Mouse (Mus musculus): ENCODE results near the gene Ctdspl. TPM values are rescaled to one million over a fixed set of nuclear protein-coding genes. Genes with fewer than 3 reads are reported as not detected.

The Ctdspl gene
- polyA plus RNA-seq, 1 experiment from 2014 or later, result 7.1 TPM

DNA sequence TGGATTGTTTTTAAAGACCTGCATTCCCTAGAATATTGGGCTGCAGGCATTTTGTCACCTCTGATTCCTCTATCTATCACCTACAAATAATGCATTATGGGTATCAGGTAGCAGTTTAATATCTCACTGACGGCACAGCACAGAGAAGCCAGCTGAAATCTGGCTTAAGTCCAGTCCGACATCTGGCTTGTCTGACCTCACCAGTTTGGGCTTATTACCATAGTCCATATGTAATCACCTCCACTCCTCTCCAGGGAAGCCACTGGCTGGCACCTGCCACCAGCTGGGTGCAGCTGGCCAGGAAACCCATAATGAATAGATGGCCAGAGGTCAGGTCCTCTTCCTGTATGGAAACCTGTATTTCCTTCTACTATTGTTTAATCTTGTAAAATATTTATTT lies 35.6 kb upstream of the Ctdspl start:
- no peak for ATAC-seq (replicated peaks; ENCODE audit: insufficient number of reproducible peaks, insufficient read depth, low FRiP score, low read depth)

DNA sequence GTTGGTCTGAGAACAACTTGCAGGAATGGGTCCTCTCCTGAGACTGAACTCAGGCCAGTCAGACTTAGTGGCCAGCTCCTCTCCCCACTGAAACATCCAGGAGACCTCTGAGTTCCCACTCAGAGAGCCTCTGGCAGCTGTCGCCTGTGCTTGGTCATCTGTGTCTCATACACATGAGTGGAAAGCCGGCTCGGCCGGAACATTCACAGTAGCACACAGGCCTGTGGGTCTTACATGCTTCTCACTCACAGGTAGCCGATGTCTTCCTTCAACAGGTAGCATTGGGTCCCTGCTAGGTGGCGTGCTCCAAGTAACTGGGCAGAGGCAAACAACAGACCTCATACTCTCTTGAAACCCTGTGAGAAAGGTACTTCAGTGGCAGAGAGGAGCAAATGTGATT lies 35.2 kb upstream of the Ctdspl start:
- Histone ChIP-seq H3K27me3 (no peaks in the 10 kb centered on the region), H3K4me2 (no peak overlapping the region), H3K36me3 (no peaks in the 10 kb centered on the region), H3K9me3 (replicated peaks) (no peaks in the 10 kb centered on the region), H3K27ac (peak overlapping the region; percentile 39; the same call in 1 of the 2 replicates), H3K9ac (no peak overlapping the region), H3K4me1 (replicated peaks) (peaks cover 12% of the 10 kb centered on the region), H3K4me3 (no peak overlapping the region)
- 79% methylated on average over 6 of the region's 6 CpGs for WGBS
- ATAC-seq (replicated peaks; ENCODE audit: insufficient number of reproducible peaks, insufficient read depth, low FRiP score, low read depth), result no peak

More for the DNA sequence above, 35.6 kb upstream of the Ctdspl start:
- Histone ChIP-seq H3K9ac (no peak overlapping the region), H3K9me3 (replicated peaks) (no peaks in the 10 kb centered on the region), H3K4me1 (replicated peaks) (peaks cover 12% of the 10 kb centered on the region), H3K27ac (no peak overlapping the region), H3K36me3 (no peaks in the 10 kb centered on the region), H3K4me2 (no peak overlapping the region), H3K4me3 (no peak overlapping the region), H3K27me3 (no peaks in the 10 kb centered on the region)
- whole genome bisulfite sequencing, result 38% methylated on average over 2 of the region's 2 CpGs

DNA sequence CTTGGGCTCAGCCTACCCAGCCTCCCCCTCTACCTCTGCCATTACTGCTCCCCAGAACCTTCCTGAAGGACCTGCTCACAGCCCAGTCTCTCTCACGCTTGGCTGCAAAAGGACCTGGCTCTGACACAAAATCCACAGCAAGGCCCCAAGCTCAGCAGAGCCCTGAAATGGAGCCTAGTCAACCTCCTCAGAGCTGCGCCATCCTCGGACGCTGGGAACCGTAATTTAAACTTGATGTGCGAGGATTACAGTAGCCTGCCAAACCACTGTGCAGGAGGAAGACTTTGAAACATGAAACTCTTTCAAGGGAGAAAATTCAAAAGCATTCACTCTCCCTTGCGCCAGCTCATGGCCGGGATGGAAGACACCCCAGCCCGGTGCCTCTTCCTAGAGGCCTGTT lies 34.7 kb upstream of the Ctdspl start:
- no peaks in the 10 kb centered on the region for H3K9me3 ChIP-seq (replicated peaks)
- H3K27me3 ChIP-seq, result no peaks in the 10 kb centered on the region
- no peak overlapping the region for H3K4me3 ChIP-seq
- no peak for ATAC-seq (replicated peaks; ENCODE audit: insufficient number of reproducible peaks, insufficient read depth, low FRiP score, low read depth)
- 71% methylated on average over 9 of the region's 9 CpGs for WGBS
- H3K36me3 ChIP-seq, result no peaks in the 10 kb centered on the region
- H3K9ac ChIP-seq, result no peak overlapping the region
- H3K27ac ChIP-seq, result peak overlapping the region; percentile 39; the same call in 1 of the 2 replicates
- H3K4me2 ChIP-seq, result no peak overlapping the region
- peaks cover 12% of the 10 kb centered on the region for H3K4me1 ChIP-seq (replicated peaks)

DNA sequence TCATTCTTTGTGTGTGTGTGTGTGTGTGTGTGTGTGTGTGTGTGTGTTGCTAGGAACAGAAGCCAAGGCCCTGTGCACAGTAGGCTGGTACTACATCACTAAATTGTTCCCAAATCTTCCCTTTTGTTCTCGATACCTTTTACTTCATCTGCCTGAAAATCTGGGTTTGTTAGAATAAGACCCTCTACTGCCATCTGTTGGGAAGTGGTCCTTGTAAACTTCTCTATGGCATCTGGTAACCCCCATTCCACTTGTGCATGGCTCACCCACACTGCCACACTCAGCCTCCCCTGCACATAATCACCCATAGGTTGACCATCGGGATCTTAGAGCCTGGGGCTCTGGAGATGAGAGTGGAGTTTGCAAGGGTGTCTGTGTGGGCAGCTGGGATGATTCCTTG lies 31.2 kb upstream of the Ctdspl start:
- H3K4me3 ChIP-seq, result no peak overlapping the region
- H3K36me3 ChIP-seq, result no peaks in the 10 kb centered on the region
- no peak overlapping the region for H3K4me2 ChIP-seq
- no peaks in the 10 kb centered on the region for H3K9me3 ChIP-seq (replicated peaks)
- no peak overlapping the region for H3K27ac ChIP-seq
- no peak for ATAC-seq (replicated peaks; ENCODE audit: insufficient number of reproducible peaks, insufficient read depth, low FRiP score, low read depth)
- no peaks in the 10 kb centered on the region for H3K27me3 ChIP-seq
- 70% methylated on average over 2 of the region's 2 CpGs for WGBS
- peaks cover 12% of the 10 kb centered on the region for H3K4me1 ChIP-seq (replicated peaks)
- H3K9ac ChIP-seq, result no peak overlapping the region

DNA sequence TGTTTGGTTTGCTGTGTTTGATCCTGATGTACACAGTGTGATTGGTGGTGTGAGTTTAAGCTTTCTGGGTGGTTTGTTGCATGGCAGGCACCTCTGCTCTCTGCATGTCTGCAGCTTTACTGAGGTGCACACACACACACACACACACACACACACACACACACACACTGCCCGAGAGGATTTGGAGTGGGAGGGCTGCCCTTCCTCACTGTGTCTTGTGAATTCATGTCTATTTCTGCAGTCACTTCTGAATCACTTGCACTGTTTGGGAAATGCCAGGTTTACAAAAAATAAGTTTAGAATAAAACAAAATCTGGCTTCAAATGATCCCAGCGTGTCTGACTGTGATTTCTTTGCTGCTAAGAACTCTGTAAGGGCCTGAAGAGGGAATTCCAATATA lies 25.6 kb upstream of the Ctdspl start:
- Histone ChIP-seq H3K9me3 (replicated peaks) (no peaks in the 10 kb centered on the region), H3K36me3 (no peaks in the 10 kb centered on the region), H3K27ac (no peak overlapping the region), H3K9ac (no peak overlapping the region), H3K4me1 (replicated peaks) (no peaks in the 10 kb centered on the region), H3K4me3 (no peak overlapping the region), H3K4me2 (no peak overlapping the region), H3K27me3 (no peaks in the 10 kb centered on the region)
- WGBS, result 59% methylated on average over 2 of the region's 2 CpGs
- no peak for ATAC-seq (replicated peaks; ENCODE audit: insufficient number of reproducible peaks, insufficient read depth, low FRiP score, low read depth)

DNA sequence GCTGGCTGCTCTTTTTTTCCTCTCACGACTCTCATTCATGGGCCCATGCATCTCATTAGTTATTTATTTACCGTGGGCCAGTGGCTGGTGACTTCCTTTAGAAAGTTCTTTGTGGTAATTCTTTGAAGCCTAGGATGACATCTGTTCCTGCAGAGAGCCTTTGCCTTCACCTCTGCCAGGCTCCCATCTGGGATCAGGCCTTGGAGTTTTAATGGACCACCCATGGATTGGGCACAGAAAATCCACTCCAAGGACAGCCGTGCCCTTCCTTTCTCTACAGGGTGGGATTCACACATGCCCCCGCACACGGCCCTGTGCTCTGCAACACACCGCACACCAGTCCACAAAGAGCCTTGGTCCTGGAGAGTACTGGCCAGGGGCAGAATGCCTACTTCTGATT lies 24.3 kb upstream of the Ctdspl start:
- 73% methylated on average over 6 of the region's 6 CpGs for WGBS
- Histone ChIP-seq H3K9me3 (replicated peaks) (no peaks in the 10 kb centered on the region), H3K36me3 (no peaks in the 10 kb centered on the region), H3K27ac (no peak overlapping the region), H3K4me1 (replicated peaks) (no peaks in the 10 kb centered on the region), H3K27me3 (no peaks in the 10 kb centered on the region), H3K4me3 (no peak overlapping the region), H3K4me2 (no peak overlapping the region), H3K9ac (no peak overlapping the region)
- ATAC-seq (replicated peaks; ENCODE audit: insufficient number of reproducible peaks, insufficient read depth, low FRiP score, low read depth), result no peak

DNA sequence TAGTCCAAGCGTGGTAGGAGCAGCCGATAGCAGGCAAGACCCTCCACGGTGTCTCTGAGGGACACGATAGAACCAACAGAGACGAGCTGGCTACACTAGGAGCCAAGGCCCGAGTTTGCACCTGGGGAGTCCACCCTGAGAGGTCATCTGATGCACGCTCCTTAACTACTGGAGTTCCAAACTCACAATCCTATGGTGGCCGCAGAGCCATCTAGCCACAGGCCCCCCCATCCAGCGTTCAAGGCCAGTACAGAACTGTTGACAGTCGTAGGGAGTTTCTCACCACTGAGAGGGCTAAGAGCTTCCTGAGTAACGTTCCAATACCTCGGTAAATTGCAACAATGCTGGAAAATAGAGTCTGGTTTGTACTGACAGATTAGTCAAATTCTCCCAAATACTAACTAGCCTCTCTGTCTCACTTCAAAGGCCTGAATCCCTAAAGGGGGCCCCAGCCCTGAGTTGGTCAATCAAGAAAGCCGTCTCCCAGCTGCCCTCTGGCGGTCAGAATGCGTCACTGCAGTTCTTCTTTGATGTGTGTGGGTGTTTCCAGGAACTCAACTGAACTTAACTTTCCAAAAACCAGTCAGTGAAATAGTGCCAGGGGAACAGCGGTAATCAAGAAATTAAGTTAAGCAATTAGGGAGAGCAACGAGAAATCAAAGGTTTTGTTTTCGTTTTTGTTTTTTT lies 18.2 kb upstream of the Ctdspl start:
- Histone ChIP-seq H3K27me3 (no peaks in the 10 kb centered on the region), H3K36me3 (no peaks in the 10 kb centered on the region), H3K4me3 (no peak overlapping the region), H3K27ac (no peak overlapping the region), H3K9ac (no peak overlapping the region), H3K4me1 (replicated peaks) (peaks cover 7% of the 10 kb centered on the region), H3K9me3 (replicated peaks) (no peaks in the 10 kb centered on the region), H3K4me2 (no peak overlapping the region)
- WGBS, result 46% methylated on average over 18 of the region's 18 CpGs
- ATAC-seq (replicated peaks; ENCODE audit: insufficient number of reproducible peaks, insufficient read depth, low FRiP score, low read depth), result no peak

DNA sequence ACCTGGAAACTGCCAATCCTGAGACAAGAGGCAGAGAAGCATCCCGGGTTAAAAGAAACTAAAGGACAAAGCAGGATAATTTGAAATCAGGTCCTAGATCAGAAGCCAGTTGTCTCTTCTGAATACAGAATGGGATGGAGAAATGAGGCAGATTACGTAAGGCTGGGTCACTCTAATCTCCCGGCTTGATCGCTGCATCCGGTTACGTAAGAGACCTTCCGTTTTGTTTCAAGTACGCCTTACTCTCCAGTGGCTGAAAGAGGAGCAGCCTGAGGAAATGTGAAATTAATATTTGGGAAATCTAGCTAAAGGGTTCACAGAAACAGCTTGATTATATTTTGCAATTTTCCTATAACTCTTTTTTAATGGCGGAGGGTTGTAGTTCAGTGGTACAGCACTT lies 13.2 kb upstream of the Ctdspl start:
- Histone ChIP-seq H3K4me3 (no peak overlapping the region), H3K36me3 (no peaks in the 10 kb centered on the region)
- WGBS, result 83% methylated on average over 9 of the region's 9 CpGs

DNA sequence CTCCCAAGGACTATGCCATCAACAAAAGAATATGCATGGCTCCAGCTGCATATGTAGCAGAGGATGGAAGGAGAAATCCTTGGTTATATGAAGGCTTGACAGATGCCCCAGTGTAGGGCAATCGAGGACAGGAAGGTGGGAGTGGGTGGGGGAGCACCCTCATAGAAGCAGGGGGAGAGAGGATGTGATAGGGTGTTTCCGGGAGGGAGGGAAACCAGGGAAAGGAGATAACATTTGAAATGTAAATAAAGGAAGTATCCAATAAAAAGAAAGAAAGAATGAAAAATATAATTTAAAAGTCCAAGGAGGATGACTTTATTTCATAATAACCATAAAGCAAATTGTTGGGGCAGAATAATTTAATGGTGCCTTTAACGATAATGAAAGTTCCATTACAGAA lies 12.6 kb upstream of the Ctdspl start:
- Histone ChIP-seq H3K36me3 (no peaks in the 10 kb centered on the region), H3K27me3 (no peaks in the 10 kb centered on the region), H3K4me2 (no peak overlapping the region), H3K27ac (no peak overlapping the region), H3K9ac (no peak overlapping the region), H3K9me3 (replicated peaks) (no peaks in the 10 kb centered on the region), H3K4me3 (no peak overlapping the region), H3K4me1 (replicated peaks) (no peaks in the 10 kb centered on the region; the same call in 1 of the 2 replicates)
- no peak for ATAC-seq (replicated peaks; ENCODE audit: insufficient number of reproducible peaks, insufficient read depth, low FRiP score, low read depth)
- WGBS, result 74% methylated on average over 3 of the region's 3 CpGs

More for the DNA sequence above, 13.2 kb upstream of the Ctdspl start:
- Histone ChIP-seq H3K4me1 (replicated peaks) (peaks cover 3% of the 10 kb centered on the region), H3K9me3 (replicated peaks) (no peaks in the 10 kb centered on the region), H3K27me3 (no peaks in the 10 kb centered on the region), H3K4me2 (no peak overlapping the region), H3K9ac (no peak overlapping the region), H3K27ac (no peak overlapping the region)
- no peak for ATAC-seq (replicated peaks; ENCODE audit: insufficient number of reproducible peaks, insufficient read depth, low FRiP score, low read depth)

DNA sequence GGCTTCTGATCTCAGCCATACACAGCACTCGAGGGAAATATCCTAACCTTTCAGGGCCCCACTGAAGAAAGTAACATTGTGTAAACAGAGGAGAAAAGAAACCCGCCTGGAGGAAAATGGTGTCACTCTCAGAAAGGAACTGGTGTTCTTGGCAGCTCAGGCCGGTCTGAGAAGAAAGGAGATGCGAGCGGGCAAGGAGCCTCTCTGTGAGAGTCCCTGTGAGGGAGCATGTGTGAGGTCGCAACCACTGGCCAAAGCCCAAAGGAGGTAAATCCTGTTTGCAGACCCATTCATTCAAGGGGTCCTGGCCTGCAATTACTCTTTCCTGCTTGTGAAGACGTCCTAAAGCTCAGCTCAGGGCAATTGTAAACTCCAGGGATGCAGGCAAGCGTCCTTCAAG lies 11.7 kb upstream of the Ctdspl start:
- Histone ChIP-seq H3K36me3 (no peaks in the 10 kb centered on the region), H3K4me1 (replicated peaks) (no peaks in the 10 kb centered on the region; the same call in 1 of the 2 replicates), H3K27me3 (no peaks in the 10 kb centered on the region), H3K4me3 (no peak overlapping the region), H3K9me3 (replicated peaks) (no peaks in the 10 kb centered on the region), H3K27ac (no peak overlapping the region), H3K4me2 (no peak overlapping the region), H3K9ac (no peak overlapping the region)
- WGBS, result 48% methylated on average over 8 of the region's 8 CpGs
- no peak for ATAC-seq (replicated peaks; ENCODE audit: insufficient number of reproducible peaks, insufficient read depth, low FRiP score, low read depth)

DNA sequence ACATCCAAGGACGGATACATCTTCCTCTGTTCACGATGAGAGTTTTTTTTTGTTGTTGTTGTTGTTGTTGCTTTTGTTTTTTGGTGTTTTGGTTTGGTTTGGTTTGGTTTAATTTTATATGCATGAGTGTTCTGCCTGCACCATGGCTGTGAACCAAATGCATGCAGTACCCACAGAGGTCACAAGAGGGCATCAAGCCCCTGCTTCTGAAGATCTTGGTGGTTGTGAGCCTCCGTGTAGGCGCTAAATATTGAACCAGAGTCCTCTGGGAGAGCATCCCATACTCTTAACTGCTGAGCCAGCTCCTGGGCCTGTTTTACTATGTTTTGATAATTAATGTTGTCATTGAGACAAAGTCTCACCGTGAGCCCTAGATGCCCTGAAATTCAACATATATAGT lies 11.0 kb upstream of the Ctdspl start:
- H3K9me3 ChIP-seq (replicated peaks), result no peaks in the 10 kb centered on the region
- H3K36me3 ChIP-seq, result no peaks in the 10 kb centered on the region
- no peaks in the 10 kb centered on the region; the same call in none of the 2 replicates for H3K4me1 ChIP-seq (replicated peaks)
- no peak overlapping the region for H3K9ac ChIP-seq
- no peak for ATAC-seq (replicated peaks; ENCODE audit: insufficient number of reproducible peaks, insufficient read depth, low FRiP score, low read depth)
- no peak overlapping the region for H3K27ac ChIP-seq
- no peak overlapping the region for H3K4me2 ChIP-seq
- no peaks in the 10 kb centered on the region for H3K27me3 ChIP-seq
- WGBS, result 58% methylated on average over 5 of the region's 5 CpGs
- no peak overlapping the region for H3K4me3 ChIP-seq

DNA sequence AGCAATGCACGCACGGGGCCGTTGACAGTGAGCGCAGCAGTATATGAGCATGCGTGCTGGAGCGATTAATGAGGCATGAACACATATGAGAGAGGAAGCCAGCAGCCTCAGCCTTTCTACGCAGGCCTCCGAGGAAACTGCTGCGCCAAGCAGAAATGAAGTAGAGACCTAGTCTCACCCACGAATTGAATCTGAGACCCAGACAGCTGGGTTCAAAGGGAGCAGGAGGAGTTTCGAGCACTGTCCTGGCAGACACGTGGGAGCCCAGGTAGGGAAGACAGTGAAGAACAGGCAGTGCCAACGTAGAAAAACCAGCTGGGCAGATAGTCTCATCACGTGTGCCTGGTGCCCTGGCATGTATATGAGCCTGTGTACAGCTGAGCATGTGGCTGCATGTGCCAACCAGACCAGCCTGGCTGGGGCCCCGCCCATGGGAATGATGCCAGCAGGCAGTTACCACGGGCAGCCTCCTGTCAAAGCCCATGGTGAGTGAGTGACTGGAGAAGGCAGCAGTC lies 6.5 kb upstream of the Ctdspl start:
- ATAC-seq (replicated peaks; ENCODE audit: insufficient number of reproducible peaks, insufficient read depth, low FRiP score, low read depth), result no peak

More for the DNA sequence above, 6.5 kb upstream of the Ctdspl start:
- Histone ChIP-seq H3K27me3 (no peaks in the 10 kb centered on the region), H3K36me3 (no peaks in the 10 kb centered on the region), H3K4me2 (no peak overlapping the region), H3K27ac (no peak overlapping the region), H3K9me3 (replicated peaks) (no peaks in the 10 kb centered on the region), H3K4me1 (replicated peaks) (peaks cover 7% of the 10 kb centered on the region), H3K4me3 (no peak overlapping the region), H3K9ac (no peak overlapping the region)
- 72% methylated on average over 16 of the region's 16 CpGs for WGBS

All from heart, embryonic 15.5 days (tissue).